Mouse (Mus musculus) intestine, embryonic 14.5 days (tissue): ENCODE results near the gene Btbd35f23. TPM values are rescaled to one million over a fixed set of nuclear protein-coding genes. Genes with fewer than 3 reads are reported as not detected.
"Not testable (repeated sequence)": the region's sequence is repeated elsewhere in the genome, so short reads cannot be mapped to it uniquely, and the experiment has no call there.

Source experiments
- ATAC-seq: fragments of 200-750 bp; cut with Nextera tagmentation; replicated peaks from 2 replicates; pipeline ENCODE4 v1.8.0; 2017; ENCODE audit warnings: low read depth, moderate number of reproducible peaks, moderate TSS enrichment, moderate library complexity; ENCODE audit not compliant: low FRiP score, low TSS enrichment
- DNase-seq: peaks from one replicate; pipeline ENCODE4 v3.0.0-alpha.2; 2018; ENCODE audit warnings: low spot score
- H3K27ac ChIP-seq: fragments of 300-500 bp; sonication (generic); 2 replicates; pipeline ENCODE4 v1.5.1; 2014; ENCODE audit warnings: low read depth, mild to moderate bottlenecking, control low read depth
- H3K27me3 ChIP-seq: fragments of 300-500 bp; sonication (generic); replicated peaks from 2 replicates; pipeline ENCODE4 v1.6.1; 2014; ENCODE audit warnings: low read length, control low read depth; ENCODE audit not compliant: control insufficient read depth, insufficient read depth
- H3K36me3 ChIP-seq: fragments of 300-500 bp; sonication (generic); 2 replicates; pipeline ENCODE4 v1.6.1; 2014; ENCODE audit warnings: low read length, control low read depth; ENCODE audit not compliant: control insufficient read depth, insufficient read depth
- H3K4me1 ChIP-seq: fragments of 300-500 bp; sonication (generic); replicated peaks from 2 replicates; pipeline ENCODE4 v1.6.1; 2014; ENCODE audit warnings: low read length, control low read depth, mixed read lengths; ENCODE audit not compliant: control insufficient read depth, insufficient read depth
- H3K4me2 ChIP-seq: fragments of 300-500 bp; sonication (generic); 2 replicates; pipeline ENCODE4 v1.6.1; 2014; ENCODE audit warnings: low read length
- H3K4me3 ChIP-seq: fragments of 300-500 bp; sonication (generic); 2 replicates; pipeline ENCODE4 v1.5.1; 2014; ENCODE audit warnings: low read depth, low read length, control low read depth, mixed read lengths
- H3K9ac ChIP-seq: fragments of 300-500 bp; sonication (generic); 2 replicates; pipeline ENCODE4 v1.6.1; 2014; ENCODE audit warnings: mild to moderate bottlenecking, low read length
- H3K9me3 ChIP-seq: fragments of 300-500 bp; sonication (generic); 2 replicates; pipeline ENCODE4 v1.6.1; 2016; ENCODE audit warnings: low read length, control low read depth; ENCODE audit not compliant: control insufficient read depth
- WGBS: fragments of 180-500 bp; shearing (Covaris S2); extraction: QIAGEN DNeasy Blood & Tissue Kit; methylation state at CpG from one replicate; pipeline ENCODE4 v1.1.7; 2014; 5-methylcytosine and 5-hydroxymethylcytosine counted together
- polyA plus RNA-seq: library from polyadenylated mRNA; unstranded; fragments of >200 nt; fragmentation: Nextera tagmentation; extraction: Ambion mirVana; gene quantifications from 2 replicates; pipeline ENCODE4 v1.2.1, GENCODE M21; 2014

The Btbd35f23 gene
- polyA plus RNA-seq, result not detected in 2 replicates

GRCm38 (mm10) chrX:3076575-3076974, at the start of gene Btbd35f23:
Gene Btbd35f23 (plus strand): TSS chrX:3076875.
- 88% methylated on average over 1 of the region's 2 CpGs for WGBS
- not testable (repeated sequence) for H3K36me3 ChIP-seq, H3K4me1 ChIP-seq, H3K27ac ChIP-seq, ATAC-seq, H3K9me3 ChIP-seq, H3K4me2 ChIP-seq, H3K27me3 ChIP-seq, DNase-seq, H3K9ac ChIP-seq, H3K4me3 ChIP-seq

Other genes starting within 250 kb of the Btbd35f23 start
- not detected in 2 replicates for gene Btbd35f24, start 119.0 kb downstream of the Btbd35f23 start, polyA plus RNA-seq